Mouse (Mus musculus): ENCODE data around the gene Slf2. TPM values are rescaled to one million over a fixed set of nuclear protein-coding genes. Genes with fewer than 3 reads are reported as not detected.

Slf2 gene
- polyA plus RNA-seq (2016; fragmentation: Nextera tagmentation; extraction: Ambion mirVana), result 48.7 and 53.3 TPM in 2 replicates

DNA sequence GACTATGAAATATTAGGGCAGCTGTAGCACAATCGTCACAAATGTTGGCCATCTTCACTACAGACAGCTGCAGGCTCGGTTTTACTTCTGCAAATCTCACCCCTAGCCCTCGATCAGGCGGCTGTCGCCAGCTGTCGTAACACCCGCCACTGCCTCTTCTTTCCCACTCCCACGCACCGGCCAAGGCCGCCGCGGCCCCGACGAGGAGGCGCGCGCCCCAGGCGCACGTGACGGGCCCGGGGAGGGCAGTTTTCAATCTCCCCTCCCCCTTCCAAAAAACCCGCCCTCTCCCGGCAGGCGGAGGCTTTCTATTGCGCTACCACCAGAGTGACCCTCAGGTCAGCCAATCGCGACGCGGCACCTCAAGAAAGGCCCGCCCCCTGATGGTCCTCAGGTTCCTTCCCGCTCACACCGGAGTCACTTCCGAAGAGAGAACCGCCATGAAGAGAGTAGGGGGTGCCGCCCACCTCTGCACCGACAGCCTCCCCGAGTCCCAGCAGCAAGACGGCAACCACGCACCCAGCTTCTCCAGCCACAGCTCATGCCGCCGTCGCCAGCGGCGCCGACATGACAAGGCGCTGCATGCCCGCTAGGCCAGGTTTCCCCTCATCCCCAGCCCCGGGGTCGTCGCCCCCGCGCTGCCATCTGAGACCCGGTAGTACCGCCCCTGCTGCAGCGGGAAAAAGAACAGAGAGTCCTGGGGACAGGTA lies at the start of gene Slf2:
Gene Slf2, plus strand, starts transcription at position 408 of the 710 bp plus-strand sequence.
- H3K4me3 ChIP-seq (replicated peaks), result peak within 1 kb of the TSS; percentile 97
- H3K27ac ChIP-seq, result peak within 1 kb of the TSS; percentile 78
- peaks cover 4% of the 10 kb centered on the region; the same call in 1 of the 2 replicates for H3K27me3 ChIP-seq
- no peaks in the 10 kb centered on the region for H3K9me3 ChIP-seq
- peak within 1 kb of the TSS; percentile 92 for H3K9ac ChIP-seq
- peak within 1 kb of the TSS; percentile 60 for H3K4me2 ChIP-seq
- peaks cover 29% of the 10 kb centered on the region for H3K4me1 ChIP-seq
- peak; percentile 98 for ATAC-seq (ENCODE audit: low FRiP score)
- H3K36me3 ChIP-seq (replicated peaks), result peaks cover 11% of the 10 kb centered on the region
- under 1% methylated on average over 55 of the region's 55 CpGs for WGBS

DNA sequence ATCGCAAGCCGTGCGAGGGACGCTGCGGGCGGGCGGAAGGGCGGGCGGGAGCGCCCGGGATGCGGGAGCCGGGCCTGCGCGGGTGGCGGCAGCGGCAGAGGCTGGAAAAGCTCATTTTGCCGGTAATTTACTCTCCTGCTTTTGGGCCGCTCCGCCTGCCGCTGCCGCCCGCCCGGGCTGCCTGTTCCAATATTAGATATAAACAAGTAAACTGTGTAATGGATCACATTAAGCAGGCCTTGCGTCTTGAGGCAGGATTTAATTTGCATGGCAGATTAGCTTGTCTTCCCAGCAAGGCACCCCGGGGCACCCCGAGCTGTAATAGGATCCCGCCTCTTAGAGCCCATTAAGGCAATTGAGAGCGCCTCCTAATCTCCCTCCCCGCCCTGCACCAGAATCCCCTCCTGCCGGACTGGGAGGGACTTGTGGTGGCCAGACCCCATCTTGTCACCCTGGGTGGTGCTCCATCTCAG lies 48.4 kb upstream of the Slf2 start:
- Histone ChIP-seq H3K27ac (no peak overlapping the region), H3K36me3 (replicated peaks) (no peaks in the 10 kb centered on the region), H3K27me3 (peaks cover 93% of the 10 kb centered on the region), H3K4me1 (peaks cover 11% of the 10 kb centered on the region), H3K4me2 (peak overlapping the region; percentile 57), H3K4me3 (replicated peaks) (peak overlapping the region; percentile 30), H3K9ac (peak overlapping the region; percentile 41), H3K9me3 (no peaks in the 10 kb centered on the region)
- ATAC-seq (ENCODE audit: low FRiP score), result peak; percentile 78
- WGBS, result under 1% methylated on average over 31 of the region's 31 CpGs

DNA sequence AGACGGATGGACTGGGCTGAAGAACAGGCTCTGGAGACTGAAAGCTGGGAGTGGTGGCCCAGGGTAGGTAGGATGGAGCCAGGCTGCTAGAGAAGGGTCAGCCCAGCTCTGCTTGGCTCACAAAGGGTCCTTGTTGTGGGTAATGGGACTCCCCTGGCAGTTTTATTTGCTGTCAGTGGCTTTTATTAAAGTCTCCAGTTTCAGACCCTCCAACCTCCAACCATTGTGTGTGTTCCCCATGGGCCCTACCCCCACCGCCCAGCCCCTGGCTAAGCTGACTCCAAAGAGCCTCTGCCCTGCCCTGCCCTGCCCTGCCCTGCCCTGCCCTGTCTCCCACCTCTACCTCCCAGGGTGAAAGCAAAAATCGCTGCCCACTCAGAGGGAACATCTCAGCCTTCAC lies 46.6 kb upstream of the Slf2 start:
- Histone ChIP-seq H3K4me3 (replicated peaks) (no peak overlapping the region), H3K4me1 (peaks cover 13% of the 10 kb centered on the region), H3K9me3 (no peaks in the 10 kb centered on the region), H3K4me2 (no peak overlapping the region), H3K36me3 (replicated peaks) (no peaks in the 10 kb centered on the region), H3K27ac (no peak overlapping the region), H3K27me3 (peaks cover 95% of the 10 kb centered on the region), H3K9ac (no peak overlapping the region)
- no peak for ATAC-seq (ENCODE audit: low FRiP score)
- WGBS, result 22% methylated on average over 3 of the region's 3 CpGs

DNA sequence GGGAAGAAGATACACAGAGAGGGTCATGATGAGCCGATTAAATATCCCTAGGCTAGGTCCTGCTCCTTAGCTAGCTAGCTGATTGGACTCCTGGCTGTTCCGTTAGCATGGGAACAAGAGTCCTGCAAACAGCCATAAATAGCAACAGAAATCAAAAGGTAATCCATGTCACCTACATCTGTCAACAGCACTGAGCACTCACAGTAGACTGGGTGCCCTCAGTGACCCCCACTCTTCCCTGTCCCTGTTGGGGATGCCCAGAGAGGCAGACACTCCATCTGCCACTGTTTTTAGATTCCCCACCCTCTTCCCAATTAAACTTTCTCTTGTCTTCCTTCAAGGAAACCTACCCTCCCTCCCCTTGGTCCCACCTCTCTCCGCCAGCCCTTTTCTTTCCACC lies 44.5 kb upstream of the Slf2 start:
- H3K9ac ChIP-seq, result no peak overlapping the region
- no peak overlapping the region for H3K27ac ChIP-seq
- H3K4me3 ChIP-seq (replicated peaks), result no peak overlapping the region
- no peaks in the 10 kb centered on the region for H3K36me3 ChIP-seq (replicated peaks)
- ATAC-seq (ENCODE audit: low FRiP score), result no peak
- H3K4me2 ChIP-seq, result no peak overlapping the region
- peaks cover 95% of the 10 kb centered on the region for H3K27me3 ChIP-seq
- peaks cover 24% of the 10 kb centered on the region for H3K4me1 ChIP-seq
- no peaks in the 10 kb centered on the region for H3K9me3 ChIP-seq
- WGBS, result 10% methylated on average over 3 of the region's 3 CpGs

DNA sequence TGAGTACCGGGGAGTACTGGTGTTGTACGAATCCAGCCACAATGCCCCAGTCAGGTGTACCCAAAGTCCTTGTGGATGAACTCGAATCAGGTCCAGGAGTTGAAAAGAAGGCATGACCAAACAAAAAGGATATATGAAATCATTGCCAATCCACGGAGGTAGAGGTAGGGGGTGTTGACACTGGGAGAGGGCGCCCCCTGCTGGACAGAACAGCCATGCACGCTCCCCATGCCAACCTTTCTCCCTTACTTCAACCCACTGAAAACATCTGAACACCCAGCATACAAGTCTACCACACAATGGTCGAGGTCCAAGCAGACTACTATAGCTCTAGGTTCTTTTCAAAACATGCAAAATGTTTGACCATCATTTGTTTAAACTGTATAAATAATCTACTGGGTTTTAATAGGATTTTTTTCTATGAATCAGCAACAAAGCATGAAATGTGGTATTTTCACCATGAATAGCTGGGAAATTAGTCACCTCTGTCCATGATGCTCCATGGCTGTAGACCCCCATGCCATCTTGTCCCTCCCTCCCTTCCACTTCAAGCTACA lies 43.2 kb upstream of the Slf2 start:
- H3K9ac ChIP-seq, result no peak overlapping the region
- H3K4me3 ChIP-seq (replicated peaks), result no peak overlapping the region
- H3K4me1 ChIP-seq, result peaks cover 16% of the 10 kb centered on the region
- 20% methylated on average over 7 of the region's 7 CpGs for WGBS
- H3K9me3 ChIP-seq, result no peaks in the 10 kb centered on the region
- no peak overlapping the region for H3K4me2 ChIP-seq
- ATAC-seq (ENCODE audit: low FRiP score), result 0 out of 2 replicates have a peak, but pooled peaks have one; percentile 36
- H3K36me3 ChIP-seq (replicated peaks), result no peaks in the 10 kb centered on the region
- no peak overlapping the region for H3K27ac ChIP-seq
- H3K27me3 ChIP-seq, result peaks cover 95% of the 10 kb centered on the region

DNA sequence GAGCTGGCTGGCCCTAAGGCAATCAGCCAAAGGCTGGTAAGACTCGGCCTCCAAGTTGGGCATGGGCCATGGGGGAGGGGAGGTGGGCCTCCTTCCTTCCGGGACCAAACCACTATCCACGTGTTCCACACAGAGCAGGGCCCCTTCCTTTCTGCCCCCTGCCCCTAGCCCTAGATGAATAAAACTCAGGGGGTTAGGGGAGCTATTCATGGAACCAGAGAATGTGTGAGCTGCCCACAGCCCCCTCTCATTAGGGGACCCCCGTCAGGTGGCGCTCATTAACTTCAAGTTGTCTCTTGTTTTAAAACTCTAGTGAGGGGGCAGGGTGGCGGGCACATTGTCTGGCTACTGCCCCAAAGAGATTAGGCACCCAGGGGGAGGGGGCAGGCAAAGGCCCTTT lies 41.4 kb upstream of the Slf2 start:
- 2% methylated on average over 6 of the region's 6 CpGs for WGBS
- H3K9me3 ChIP-seq, result no peaks in the 10 kb centered on the region
- H3K27me3 ChIP-seq, result peaks cover 97% of the 10 kb centered on the region
- peaks cover 20% of the 10 kb centered on the region for H3K4me1 ChIP-seq
- H3K9ac ChIP-seq, result no peak overlapping the region
- no peak overlapping the region for H3K4me2 ChIP-seq
- no peak overlapping the region for H3K27ac ChIP-seq
- H3K36me3 ChIP-seq (replicated peaks), result no peaks in the 10 kb centered on the region
- H3K4me3 ChIP-seq (replicated peaks), result no peak overlapping the region
- peak; percentile 30; the same call in 1 of the 2 replicates for ATAC-seq (ENCODE audit: low FRiP score)

DNA sequence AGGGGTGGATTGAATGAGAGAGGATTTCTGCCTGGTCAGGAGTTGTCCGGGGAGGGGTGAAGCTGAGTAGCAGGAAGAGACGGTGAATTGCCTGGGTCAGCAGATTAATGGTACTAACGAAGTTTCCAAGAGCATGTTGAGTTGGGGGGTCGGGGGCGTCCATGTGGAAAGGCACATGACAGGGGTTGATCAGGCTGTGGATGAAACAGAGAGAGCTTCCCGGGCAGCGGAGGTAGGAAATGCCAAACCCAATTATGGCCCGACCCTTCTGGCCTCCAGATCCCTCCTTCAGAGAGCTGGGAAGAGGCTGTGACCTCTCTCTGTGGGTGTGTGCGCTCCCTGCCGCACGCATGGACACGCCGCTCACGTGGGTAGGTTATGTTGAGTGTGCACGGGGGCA lies 39.5 kb upstream of the Slf2 start:
- no peak overlapping the region for H3K4me3 ChIP-seq (replicated peaks)
- no peaks in the 10 kb centered on the region for H3K9me3 ChIP-seq
- H3K4me1 ChIP-seq, result peaks cover 20% of the 10 kb centered on the region
- ATAC-seq (ENCODE audit: low FRiP score), result no peak
- H3K27ac ChIP-seq, result no peak overlapping the region
- WGBS, result 31% methylated on average over 15 of the region's 15 CpGs
- no peak overlapping the region for H3K9ac ChIP-seq
- peaks cover 95% of the 10 kb centered on the region for H3K27me3 ChIP-seq
- H3K36me3 ChIP-seq (replicated peaks), result no peaks in the 10 kb centered on the region
- no peak overlapping the region for H3K4me2 ChIP-seq

DNA sequence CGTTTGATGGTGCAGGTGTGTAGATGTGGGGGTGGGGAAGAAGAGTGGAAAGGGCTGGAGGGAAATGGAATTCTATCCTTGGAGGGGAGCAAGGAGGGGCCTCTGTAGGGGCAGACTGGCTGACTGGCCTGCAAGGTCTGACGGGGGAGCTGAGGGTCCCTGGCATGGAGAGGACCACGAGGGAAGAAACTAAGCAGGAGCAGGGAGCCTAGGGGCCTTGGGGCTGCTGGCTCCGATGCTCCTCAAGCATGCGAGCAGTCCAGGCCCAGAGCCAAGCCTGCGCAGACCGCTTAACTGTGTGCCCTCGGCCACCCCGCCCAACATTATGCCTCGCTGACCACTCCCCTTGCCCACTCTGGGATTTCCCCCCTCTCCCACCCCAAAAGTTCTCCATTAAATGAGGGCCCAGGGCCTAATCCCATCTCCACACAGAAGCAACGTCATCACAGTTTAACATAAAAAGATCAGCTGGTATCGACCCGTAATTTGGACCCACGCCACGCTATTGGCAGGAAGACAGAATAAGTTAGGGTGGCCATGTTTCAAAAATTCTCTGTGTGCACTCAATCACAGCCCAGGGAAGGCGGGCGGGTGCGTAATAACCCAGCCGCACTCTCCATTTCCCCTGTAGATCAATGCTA lies 37.6 kb upstream of the Slf2 start:
- Histone ChIP-seq H3K9ac (no peak overlapping the region), H3K36me3 (replicated peaks) (no peaks in the 10 kb centered on the region), H3K4me1 (peaks cover 20% of the 10 kb centered on the region), H3K9me3 (no peaks in the 10 kb centered on the region), H3K4me2 (no peak overlapping the region), H3K27me3 (peaks cover 95% of the 10 kb centered on the region), H3K4me3 (replicated peaks) (no peak overlapping the region), H3K27ac (no peak overlapping the region)
- WGBS, result 43% methylated on average over 19 of the region's 19 CpGs
- no peak for ATAC-seq (ENCODE audit: low FRiP score)

DNA sequence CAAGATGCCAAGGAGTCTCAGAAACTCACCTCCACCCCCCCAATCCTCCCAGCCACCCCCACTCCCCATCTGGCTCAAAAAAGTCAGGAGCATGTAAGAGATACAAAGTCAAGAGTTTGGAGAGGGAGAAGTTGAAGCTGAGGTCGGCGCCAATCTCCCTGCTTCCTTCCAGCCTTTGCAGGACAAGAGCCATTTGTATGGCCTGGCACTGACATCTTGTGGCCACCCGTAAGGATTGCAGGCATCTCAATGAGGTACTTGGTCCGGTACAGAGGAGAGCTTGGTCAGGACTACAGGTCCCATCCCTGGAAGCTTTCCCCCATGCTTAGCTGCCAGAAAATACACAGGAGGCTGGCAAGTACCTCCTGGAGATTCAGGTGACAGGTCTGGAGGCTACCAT lies 35.7 kb upstream of the Slf2 start:
- H3K36me3 ChIP-seq (replicated peaks), result no peaks in the 10 kb centered on the region
- ATAC-seq (ENCODE audit: low FRiP score), result 0 out of 2 replicates have a peak, but pooled peaks have one; percentile 57
- no peak overlapping the region for H3K4me3 ChIP-seq (replicated peaks)
- 0% methylated on average over 4 of the region's 4 CpGs for WGBS
- H3K9ac ChIP-seq, result no peak overlapping the region
- H3K4me1 ChIP-seq, result peaks cover 23% of the 10 kb centered on the region
- no peak overlapping the region for H3K27ac ChIP-seq
- peaks cover 89% of the 10 kb centered on the region for H3K27me3 ChIP-seq
- no peaks in the 10 kb centered on the region for H3K9me3 ChIP-seq
- no peak overlapping the region for H3K4me2 ChIP-seq

DNA sequence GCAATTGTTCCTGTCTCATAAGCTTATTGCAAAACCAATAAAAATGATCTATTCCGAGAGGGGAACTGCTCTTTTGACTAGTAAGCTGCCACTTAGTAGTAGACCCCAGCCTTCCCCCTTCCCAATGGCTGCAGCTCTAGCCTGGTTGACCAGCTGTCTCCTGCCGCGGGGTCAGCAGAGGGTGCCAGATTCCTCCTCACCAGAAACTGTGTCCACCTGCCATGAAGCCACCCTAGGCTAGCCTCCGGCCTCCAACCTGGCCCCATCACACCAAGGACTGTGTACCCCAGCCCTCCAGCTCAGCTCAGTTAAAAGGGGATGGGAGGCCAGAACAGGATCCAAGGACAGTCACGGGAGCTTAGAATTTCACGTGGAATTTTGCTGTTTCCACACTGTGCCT lies 34.5 kb upstream of the Slf2 start:
- 75% methylated on average over 6 of the region's 6 CpGs for WGBS
- H3K9me3 ChIP-seq, result no peaks in the 10 kb centered on the region
- peaks cover 30% of the 10 kb centered on the region for H3K4me1 ChIP-seq
- no peak overlapping the region for H3K27ac ChIP-seq
- H3K27me3 ChIP-seq, result peaks cover 84% of the 10 kb centered on the region
- no peaks in the 10 kb centered on the region for H3K36me3 ChIP-seq (replicated peaks)
- ATAC-seq (ENCODE audit: low FRiP score), result no peak
- H3K4me2 ChIP-seq, result no peak overlapping the region
- H3K9ac ChIP-seq, result no peak overlapping the region
- H3K4me3 ChIP-seq (replicated peaks), result no peak overlapping the region

DNA sequence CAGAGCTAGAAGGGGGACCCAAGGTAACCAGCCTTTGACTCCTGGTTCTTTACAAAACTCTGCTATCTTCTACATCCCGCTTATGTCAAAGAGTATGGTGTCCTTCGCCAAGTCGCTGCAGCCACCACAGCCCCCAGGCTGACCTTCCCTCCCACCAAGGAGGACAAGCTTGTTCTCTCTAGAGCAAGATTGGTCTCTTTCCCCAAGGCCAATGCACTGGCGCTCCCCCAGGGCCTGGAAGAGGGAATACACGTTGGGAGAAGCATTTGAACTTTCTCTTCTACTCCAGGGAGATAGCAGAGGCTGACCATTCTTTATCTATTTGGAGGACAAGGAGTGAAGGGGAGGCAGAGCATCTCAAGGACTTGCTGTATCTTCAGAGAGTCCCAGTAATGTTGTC lies 33.4 kb upstream of the Slf2 start:
- no peak overlapping the region for H3K27ac ChIP-seq
- no peaks in the 10 kb centered on the region for H3K9me3 ChIP-seq
- no peak overlapping the region for H3K4me3 ChIP-seq (replicated peaks)
- no peak overlapping the region for H3K9ac ChIP-seq
- WGBS, result 73% methylated on average over 5 of the region's 5 CpGs
- peaks cover 30% of the 10 kb centered on the region for H3K4me1 ChIP-seq
- no peaks in the 10 kb centered on the region for H3K36me3 ChIP-seq (replicated peaks)
- ATAC-seq (ENCODE audit: low FRiP score), result no peak
- H3K27me3 ChIP-seq, result peaks cover 73% of the 10 kb centered on the region
- no peak overlapping the region for H3K4me2 ChIP-seq

DNA sequence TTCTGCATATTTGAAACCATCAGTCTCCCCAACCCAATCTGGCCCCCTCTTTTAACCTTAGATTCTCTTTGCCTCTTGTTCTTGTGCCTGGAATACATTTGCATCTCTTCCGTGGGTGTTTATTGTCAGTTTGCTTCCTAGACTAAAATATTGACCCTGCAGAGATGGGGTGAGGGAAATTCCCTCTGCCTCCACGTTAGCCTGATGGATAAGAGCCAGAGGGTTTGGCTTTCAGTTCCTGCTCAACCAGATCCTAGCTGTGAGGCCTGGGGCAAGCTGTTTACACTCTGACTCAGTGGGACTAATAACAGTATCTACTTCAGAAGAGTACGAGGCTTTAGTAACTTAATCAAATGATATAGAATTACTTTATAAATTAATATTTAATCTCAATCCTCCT lies 32.3 kb upstream of the Slf2 start:
- H3K9ac ChIP-seq, result no peak overlapping the region
- no peak for ATAC-seq (ENCODE audit: low FRiP score)
- H3K9me3 ChIP-seq, result no peaks in the 10 kb centered on the region
- H3K36me3 ChIP-seq (replicated peaks), result no peaks in the 10 kb centered on the region
- H3K4me3 ChIP-seq (replicated peaks), result no peak overlapping the region
- peaks cover 62% of the 10 kb centered on the region for H3K27me3 ChIP-seq
- WGBS, result 54% methylated on average over 3 of the region's 3 CpGs
- no peak overlapping the region for H3K4me2 ChIP-seq
- peaks cover 22% of the 10 kb centered on the region for H3K4me1 ChIP-seq
- no peak overlapping the region for H3K27ac ChIP-seq

Data from forebrain, embryonic 12.5 days (tissue).